In genomic region chr6:98048671-98049438, GRCm38 (mm10) we compare ENCODE assay signal across 9 mouse cellular contexts.
A peak's percentile ranks its signal among the peaks of the same experiment; 100 is the strongest.
DNase-seq lines count a peak whose midpoint lies in the region; ATAC-seq and TF ChIP-seq lines count a peak whose summit lies in the region.
"Had no signal": no experiment of that assay in that cellular context is flagged by ENCODE, and none has a peak within 500 bp of the region (broad histone marks: within the 10 kb centered on the region; RNA-seq: fewer than 3 reads in every experiment).

No protein-coding gene starts in this region.

- TF ChIP-seq CTCF in kidney, postnatal 0 days (IDR thresholded peaks at IDR 0.05; ENCODE audit: low read depth), result no peak
- TF ChIP-seq CTCF in kidney, adult 2 months (conservative IDR thresholded peaks at IDR 0.05; ENCODE audit: insufficient read depth, insufficient read length, low read depth, low read length), result no peak
- no peak for TF ChIP-seq CTCF in forebrain, postnatal 0 days (IDR thresholded peaks at IDR 0.05; ENCODE audit: low read depth)

- no peaks in the 10 kb centered on the region for H3K4me1 ChIP-seq in kidney, postnatal 0 days (replicated peaks; ENCODE audit: insufficient read depth, low read length)
- no peaks in the 10 kb centered on the region for H3K4me1 ChIP-seq in kidney, adult 2 months (ENCODE audit: control insufficient read depth, insufficient read depth, low read length)
- peaks cover 6% of the 10 kb centered on the region; the same call in 1 of the 2 replicates for H3K4me1 ChIP-seq in forebrain, postnatal 0 days (ENCODE audit: insufficient read depth)
- peaks cover 7% of the 10 kb centered on the region for H3K4me1 ChIP-seq in midbrain, embryonic 14.5 days (ENCODE audit: control insufficient read depth, insufficient read depth, low read length)

- no peaks in the 10 kb centered on the region for H3K27me3 ChIP-seq in kidney, postnatal 0 days (ENCODE audit: insufficient read depth, low read length)
- no peaks in the 10 kb centered on the region; the same call in 1 of the 2 replicates for H3K27me3 ChIP-seq in kidney, adult 2 months (replicated peaks; ENCODE audit: control insufficient read depth, insufficient read depth, low read length)
- no peaks in the 10 kb centered on the region for H3K27me3 ChIP-seq in forebrain, postnatal 0 days (ENCODE audit: insufficient read depth, low read length)
- peaks cover 17% of the 10 kb centered on the region; the same call in 1 of the 2 replicates for H3K27me3 ChIP-seq in midbrain, embryonic 14.5 days (ENCODE audit: control insufficient read depth, insufficient read depth, low read length)

- H3K9me3 ChIP-seq in kidney, postnatal 0 days (replicated peaks; ENCODE audit: low read length), result no peaks in the 10 kb centered on the region
- no peaks in the 10 kb centered on the region for H3K9me3 ChIP-seq in forebrain, postnatal 0 days (ENCODE audit: low read length)
- no peaks in the 10 kb centered on the region for H3K9me3 ChIP-seq in midbrain, embryonic 14.5 days (ENCODE audit: control insufficient read depth, low read length)

- 45% methylated on average over 14 of the region's 14 CpGs for WGBS in kidney, postnatal 0 days
- 61% methylated on average over 14 of the region's 14 CpGs for WGBS in kidney, adult 2 months
- WGBS in forebrain, postnatal 0 days, result 16% methylated on average over 14 of the region's 14 CpGs
- 12% methylated on average over 14 of the region's 14 CpGs for WGBS in midbrain, embryonic 14.5 days

- peak; percentile 58 for DNase-seq in kidney, postnatal 0 days (ENCODE audit: low spot score)
- no peak for DNase-seq in kidney, adult 2 months
- peak; percentile 13 for DNase-seq in embryo, embryonic 11.5 days (ENCODE audit: low read depth, low spot score)
- no peak for DNase-seq in forebrain, postnatal 0 days
- DNase-seq in midbrain, embryonic 14.5 days, result peak; percentile 74
- no peak for DNase-seq in ovary, postnatal 14 days (ENCODE audit: low spot score)

- no peak overlapping the region for H3K4me2 ChIP-seq in kidney, postnatal 0 days (ENCODE audit: low read length)
- H3K4me2 ChIP-seq in forebrain, postnatal 0 days (ENCODE audit: low read depth), result no peak overlapping the region
- no peak overlapping the region for H3K4me2 ChIP-seq in midbrain, embryonic 14.5 days (ENCODE audit: low read length)

- H3K9ac ChIP-seq in kidney, postnatal 0 days (ENCODE audit: low read depth, low read length), result no peak overlapping the region
- H3K9ac ChIP-seq in forebrain, postnatal 0 days, result no peak overlapping the region
- H3K9ac ChIP-seq in midbrain, embryonic 14.5 days (replicated peaks; ENCODE audit: low read length), result no peak overlapping the region; the same call in 1 of the 2 replicates

- TF ChIP-seq POLR2A in kidney, adult 2 months (IDR thresholded peaks at IDR 0.05; ENCODE audit: low read depth, low read length), result no peak

- H3K36me3 ChIP-seq in kidney, postnatal 0 days (ENCODE audit: insufficient read depth, low read length), result no peaks in the 10 kb centered on the region
- no peaks in the 10 kb centered on the region for H3K36me3 ChIP-seq in kidney, adult 2 months (ENCODE audit: control insufficient read depth, insufficient read depth, low read length)
- no peaks in the 10 kb centered on the region for H3K36me3 ChIP-seq in forebrain, postnatal 0 days (ENCODE audit: insufficient read depth)
- H3K36me3 ChIP-seq in midbrain, embryonic 14.5 days (ENCODE audit: control insufficient read depth, insufficient read depth, low read length), result no peaks in the 10 kb centered on the region
- H3K36me3 ChIP-seq: G1E had no signal

- no peak overlapping the region for H3K4me3 ChIP-seq in kidney, postnatal 0 days (replicated peaks; ENCODE audit: low read depth, low read length)
- H3K4me3 ChIP-seq in kidney, adult 2 months (ENCODE audit: insufficient read depth, low read depth, low read length), result no peak overlapping the region
- no peak overlapping the region for H3K4me3 ChIP-seq in forebrain, postnatal 0 days (ENCODE audit: low read depth, low read length)
- H3K4me3 ChIP-seq in midbrain, embryonic 14.5 days (replicated peaks; ENCODE audit: low read depth, low read length), result no peak overlapping the region

- no peak overlapping the region for H3K27ac ChIP-seq in kidney, postnatal 0 days
- no peak overlapping the region for H3K27ac ChIP-seq in kidney, adult 2 months (ENCODE audit: insufficient read depth, low read depth, low read length)
- H3K27ac ChIP-seq in forebrain, postnatal 0 days (ENCODE audit: low read depth, low read length), result 0 out of 2 replicates have a peak overlapping the region, but pooled peaks have one; percentile 21
- peak overlapping the region; percentile 43 for H3K27ac ChIP-seq in midbrain, embryonic 14.5 days (replicated peaks; ENCODE audit: low read depth, low read length)

- no peak for ATAC-seq in kidney, postnatal 0 days (replicated peaks; ENCODE audit: low FRiP score, low read depth)
- ATAC-seq in forebrain, postnatal 0 days, result peak; percentile 42; the same call in 1 of the 2 replicates
- ATAC-seq in midbrain, embryonic 14.5 days (ENCODE audit: low FRiP score, low TSS enrichment), result peak; percentile 53
- ATAC-seq in megakaryocyte-erythroid progenitor cell, adult 5-6 weeks (replicated peaks; ENCODE audit: low FRiP score, low TSS enrichment, poor library complexity, severe bottlenecking), result no peak
- ATAC-seq in erythroid progenitor cell, adult 5-6 weeks (replicated peaks; ENCODE audit: low FRiP score, poor library complexity, severe bottlenecking), result no peak

Comparison
In these comparisons a context has a peak if more than half of its experiments do, and no peak if none do; other contexts are left out.
1. DNase-seq: peak in kidney, postnatal 0 days (single experiment), embryo, embryonic 11.5 days (single experiment) and midbrain, embryonic 14.5 days (single experiment); none in kidney, adult 2 months (single experiment), forebrain, postnatal 0 days (single experiment) and ovary, postnatal 14 days (single experiment).
2. ATAC-seq: peak in forebrain, postnatal 0 days (single experiment) and midbrain, embryonic 14.5 days (single experiment); none in kidney, postnatal 0 days (single experiment), megakaryocyte-erythroid progenitor cell, adult 5-6 weeks (single experiment) and erythroid progenitor cell, adult 5-6 weeks (single experiment).
3. H3K27ac ChIP-seq: peak in forebrain, postnatal 0 days (single experiment) and midbrain, embryonic 14.5 days (single experiment); none in kidney, postnatal 0 days (single experiment) and kidney, adult 2 months (single experiment).